Mouse (Mus musculus): ENCODE data around the gene Phactr2.

DNA sequence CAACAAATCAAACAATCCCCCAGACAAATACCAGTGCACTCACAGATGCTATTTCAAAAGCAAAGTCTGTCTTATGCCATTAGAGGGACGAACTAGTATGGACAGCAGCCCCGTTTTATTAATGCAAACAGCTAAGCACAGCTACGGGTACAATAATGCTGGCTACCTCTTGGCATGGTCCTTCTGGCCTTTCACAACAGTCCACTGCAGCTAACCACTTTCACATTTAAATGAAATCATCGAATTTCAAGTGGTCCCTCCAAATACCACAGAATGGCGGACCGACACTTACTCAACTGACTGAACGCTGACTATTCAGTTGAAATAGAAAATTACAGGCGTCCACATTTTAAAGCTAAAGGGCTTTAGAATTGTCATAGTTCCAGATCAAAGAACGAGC, 261.9 kb downstream of the Phactr2 start:
- no peak for TF ChIP-seq CTCF (IDR thresholded peaks at IDR 0.05; ENCODE audit: low read depth)
- TF ChIP-seq EP300 (optimal IDR thresholded peaks at IDR 0.05) = no peak

Measured in stomach, postnatal 0 days (tissue).